Mouse (Mus musculus) kidney, adult 2 months (tissue): ENCODE data around the gene Clic1.

Source experiments
- CTCF ChIP-seq: fragments of 200-500 bp; conservative IDR thresholded peaks from 2 replicates; pipeline ENCODE4 v1.5.1; 2011; ENCODE audit warnings: low read depth, mild to moderate bottlenecking, control low read depth, low read length, moderate library complexity, mixed read lengths; ENCODE audit not compliant: insufficient read depth, insufficient read length
- POLR2A ChIP-seq: fragments of 200-500 bp; IDR thresholded peaks from one replicate; pipeline ENCODE4 v1.6.1; 2011; ENCODE audit warnings: low read depth, low read length, control low read depth

DNA sequence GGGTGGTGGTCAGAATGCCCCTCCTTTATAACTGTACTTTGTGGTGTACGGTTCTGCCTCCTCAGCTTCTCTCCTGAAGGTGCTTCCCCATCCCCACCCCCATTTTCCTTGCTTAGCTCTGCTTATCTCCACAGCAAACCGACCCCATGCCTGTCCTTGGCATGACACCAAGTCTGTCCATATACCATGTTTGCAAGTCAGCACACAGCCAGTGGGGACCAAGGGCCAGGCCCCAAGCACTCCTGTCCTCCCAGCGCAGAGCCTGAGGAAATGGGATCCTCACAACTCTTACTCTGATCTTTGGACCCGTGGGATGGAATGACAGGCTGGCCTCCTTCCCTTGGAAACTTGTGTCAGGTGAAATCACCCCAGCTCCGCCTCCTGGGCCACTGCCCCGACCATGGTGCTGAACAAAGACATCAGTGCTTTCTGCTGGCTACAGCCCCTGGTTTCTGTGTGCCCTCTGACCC lies 53.5 kb downstream of the Clic1 start:
- no peak for TF ChIP-seq CTCF
- TF ChIP-seq POLR2A = no peak
